Mouse (Mus musculus): ENCODE data around the gene Hs6st3. TPM values are rescaled to one million over a fixed set of nuclear protein-coding genes. Genes with fewer than 3 reads are reported as not detected.

The Hs6st3 gene
- polyA plus RNA-seq, 2 experiments: 0.02 TPM; not detected in 1

DNA sequence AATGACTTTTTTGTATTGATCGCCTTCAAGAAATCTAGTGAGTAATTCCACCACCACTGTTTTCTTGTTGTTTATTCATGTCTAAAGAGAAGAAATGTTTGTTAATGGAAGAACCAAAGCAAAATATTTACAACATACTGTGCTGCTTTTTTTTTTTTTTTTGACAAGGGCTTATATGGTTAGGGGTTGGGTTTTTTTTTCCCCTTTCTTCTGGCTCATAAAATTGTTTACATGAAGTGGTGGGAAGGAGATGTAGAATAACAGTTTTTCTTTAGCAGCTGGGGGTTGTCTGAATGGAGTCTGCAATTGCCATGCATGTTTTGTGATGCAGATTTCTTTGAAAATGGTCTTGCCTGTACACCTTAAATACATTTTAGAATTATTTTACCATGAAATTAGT, 382.9 kb downstream of the Hs6st3 start:
- H3K36me3 ChIP-seq (replicated peaks; ENCODE audit: control insufficient read depth, insufficient read depth, low read depth): no peaks in the 10 kb centered on the region
- TF ChIP-seq EP300 (IDR thresholded peaks at IDR 0.05; ENCODE audit: low read depth) (no peak), CTCF (IDR thresholded peaks at IDR 0.05; ENCODE audit: low read depth) (no peak)
- ATAC-seq (ENCODE audit: insufficient read depth) (no peak), DNase-seq (ENCODE audit: low read depth in 3 of 3, low spot score in 3 of 3) (no peak)
- no peaks in the 10 kb centered on the region for H3K9me3 ChIP-seq (ENCODE audit: control insufficient read depth, low read length)
- no peaks in the 10 kb centered on the region for H3K4me1 ChIP-seq (replicated peaks; ENCODE audit: control insufficient read depth in 2 of 2, insufficient read depth in 2 of 2, low read length in 1 of 2)
- H3K4me2 ChIP-seq (ENCODE audit: low read depth): no peak overlapping the region
- no peaks in the 10 kb centered on the region for H3K27me3 ChIP-seq (ENCODE audit: control insufficient read depth, insufficient read depth, low read length)
- no peak overlapping the region for H3K27ac ChIP-seq
- 67% methylated on average over 1 of the region's 1 CpGs for WGBS (ENCODE audit: insufficient replicate concordance)
- no peak overlapping the region for H3K4me3 ChIP-seq (ENCODE audit: insufficient read depth in 1 of 2, low read depth in 2 of 2, low read length in 2 of 2)
- no peak overlapping the region for H3K9ac ChIP-seq (replicated peaks)

DNA sequence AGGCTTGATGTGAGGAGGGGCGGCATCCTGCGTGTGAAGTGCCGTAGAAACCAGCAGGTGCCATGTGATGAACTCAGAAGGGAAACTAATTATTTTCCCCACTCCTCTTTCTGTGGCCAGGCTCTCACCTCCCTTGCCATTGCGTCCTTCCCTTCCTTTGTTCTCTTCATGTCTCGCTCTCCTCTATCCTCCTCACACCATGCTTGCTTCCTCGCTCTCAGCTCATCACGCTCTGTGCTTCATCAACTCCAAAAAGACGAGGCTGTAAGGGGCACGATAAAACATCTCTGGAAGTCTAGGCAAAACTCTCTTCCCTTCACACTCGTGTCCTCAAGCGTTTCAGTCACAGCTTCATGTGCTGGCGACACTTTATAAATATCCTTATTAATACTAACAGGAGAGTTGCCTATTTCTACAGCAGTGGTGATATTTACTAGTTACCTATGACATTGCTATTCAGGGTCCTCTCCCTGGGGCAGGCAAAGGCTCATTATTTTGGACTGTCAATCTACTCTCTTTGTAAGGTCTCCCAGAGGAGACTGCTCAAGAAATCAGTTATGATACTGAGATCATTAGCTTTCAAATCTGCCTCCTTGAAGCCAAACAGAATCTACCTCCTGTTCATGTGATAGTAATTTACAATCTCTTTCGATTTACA, 394.9 kb downstream of the Hs6st3 start:
- no peak overlapping the region for H3K4me2 ChIP-seq (ENCODE audit: low read depth)
- no peaks in the 10 kb centered on the region for H3K36me3 ChIP-seq (replicated peaks; ENCODE audit: control insufficient read depth, insufficient read depth, low read depth)
- H3K27ac ChIP-seq: no peak overlapping the region
- no peaks in the 10 kb centered on the region for H3K27me3 ChIP-seq (ENCODE audit: control insufficient read depth, insufficient read depth, low read length)
- no peaks in the 10 kb centered on the region for H3K9me3 ChIP-seq (ENCODE audit: control insufficient read depth, low read length)
- no peaks in the 10 kb centered on the region for H3K4me1 ChIP-seq (replicated peaks; ENCODE audit: control insufficient read depth in 2 of 2, insufficient read depth in 2 of 2, low read length in 1 of 2)
- ATAC-seq (ENCODE audit: insufficient read depth) (no peak), DNase-seq (ENCODE audit: low read depth in 3 of 3, low spot score in 3 of 3) (no peak)
- 66% methylated on average over 13 of the region's 13 CpGs for WGBS (ENCODE audit: insufficient replicate concordance)
- H3K4me3 ChIP-seq (ENCODE audit: insufficient read depth in 1 of 2, low read depth in 2 of 2, low read length in 2 of 2): no peak overlapping the region
- TF ChIP-seq CTCF (IDR thresholded peaks at IDR 0.05; ENCODE audit: low read depth): no peak
- TF ChIP-seq EP300 (IDR thresholded peaks at IDR 0.05; ENCODE audit: low read depth): no peak
- no peak overlapping the region for H3K9ac ChIP-seq (replicated peaks)

GRCm38 (mm10) chr14:119540505-119540904, 402.4 kb downstream of the Hs6st3 start:
- ATAC-seq (ENCODE audit: insufficient read depth) (no peak), DNase-seq (ENCODE audit: low read depth in 3 of 3, low spot score in 3 of 3) (no peak)
- no peaks in the 10 kb centered on the region for H3K9me3 ChIP-seq (ENCODE audit: control insufficient read depth, low read length)
- no peak overlapping the region for H3K9ac ChIP-seq (replicated peaks)
- H3K36me3 ChIP-seq (replicated peaks; ENCODE audit: control insufficient read depth, insufficient read depth, low read depth): no peaks in the 10 kb centered on the region
- 48% methylated on average over 5 of the region's 5 CpGs for WGBS (ENCODE audit: insufficient replicate concordance)
- H3K27ac ChIP-seq: no peak overlapping the region
- TF ChIP-seq EP300 (IDR thresholded peaks at IDR 0.05; ENCODE audit: low read depth) (no peak), CTCF (IDR thresholded peaks at IDR 0.05; ENCODE audit: low read depth) (no peak)
- no peak overlapping the region for H3K4me2 ChIP-seq (ENCODE audit: low read depth)
- H3K4me3 ChIP-seq (ENCODE audit: insufficient read depth in 1 of 2, low read depth in 2 of 2, low read length in 2 of 2): no peak overlapping the region
- no peaks in the 10 kb centered on the region for H3K27me3 ChIP-seq (ENCODE audit: control insufficient read depth, insufficient read depth, low read length)
- no peaks in the 10 kb centered on the region for H3K4me1 ChIP-seq (replicated peaks; ENCODE audit: control insufficient read depth in 2 of 2, insufficient read depth in 2 of 2, low read length in 1 of 2)

- H3K4me2 ChIP-seq (ENCODE audit: low read depth): no peak overlapping the region
- H3K9me3 ChIP-seq (ENCODE audit: control insufficient read depth, low read length): no peaks in the 10 kb centered on the region
- no peak for ATAC-seq (ENCODE audit: insufficient read depth)
- WGBS (ENCODE audit: insufficient replicate concordance): 45% methylated on average over 3 of the region's 3 CpGs
- H3K36me3 ChIP-seq (replicated peaks; ENCODE audit: control insufficient read depth, insufficient read depth, low read depth): no peaks in the 10 kb centered on the region
- TF ChIP-seq CTCF (IDR thresholded peaks at IDR 0.05; ENCODE audit: low read depth) (no peak), EP300 (IDR thresholded peaks at IDR 0.05; ENCODE audit: low read depth) (no peak)
- no peak for DNase-seq (ENCODE audit: low read depth in 3 of 3, low spot score in 3 of 3)
- H3K27ac ChIP-seq: no peak overlapping the region
- no peak overlapping the region for H3K4me3 ChIP-seq (ENCODE audit: insufficient read depth in 1 of 2, low read depth in 2 of 2, low read length in 2 of 2)
- no peak overlapping the region for H3K9ac ChIP-seq (replicated peaks)
- no peaks in the 10 kb centered on the region for H3K4me1 ChIP-seq (replicated peaks; ENCODE audit: control insufficient read depth in 2 of 2, insufficient read depth in 2 of 2, low read length in 1 of 2)
- H3K27me3 ChIP-seq (ENCODE audit: control insufficient read depth, insufficient read depth, low read length): no peaks in the 10 kb centered on the region
Observed at GRCm38 (mm10) chr14:119544596-119544995, 406.5 kb downstream of the Hs6st3 start.

DNA sequence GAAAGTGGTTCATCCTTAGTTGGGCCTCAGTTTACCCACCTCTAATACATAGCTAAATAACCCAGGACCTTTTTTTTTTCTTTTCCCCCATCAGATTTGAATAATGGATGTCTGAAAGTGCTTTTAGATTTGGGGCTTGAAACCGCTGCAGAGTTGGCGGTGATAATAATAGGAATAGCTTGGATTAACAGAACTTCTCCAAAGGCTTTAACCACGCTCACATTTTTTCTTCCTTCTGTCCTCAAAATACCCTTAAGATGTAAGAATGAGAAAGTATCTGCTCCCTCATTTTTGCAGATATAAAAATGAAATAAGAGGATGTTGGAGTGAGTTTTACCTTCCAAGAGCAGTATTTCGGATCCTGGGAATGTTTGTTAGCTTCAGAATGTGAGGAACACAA, 420.2 kb downstream of the Hs6st3 start:
- H3K36me3 ChIP-seq (replicated peaks; ENCODE audit: control insufficient read depth, insufficient read depth, low read depth): no peaks in the 10 kb centered on the region

More for the DNA sequence above, 420.2 kb downstream of the Hs6st3 start:
- 62% methylated on average over 4 of the region's 4 CpGs for WGBS (ENCODE audit: insufficient replicate concordance)
- H3K9ac ChIP-seq (replicated peaks): no peak overlapping the region
- no peak overlapping the region for H3K27ac ChIP-seq
- ATAC-seq (ENCODE audit: insufficient read depth) (no peak), DNase-seq (ENCODE audit: low read depth in 3 of 3, low spot score in 3 of 3) (no peak)
- no peaks in the 10 kb centered on the region for H3K4me1 ChIP-seq (replicated peaks; ENCODE audit: control insufficient read depth in 2 of 2, insufficient read depth in 2 of 2, low read length in 1 of 2)
- no peak for TF ChIP-seq EP300 (IDR thresholded peaks at IDR 0.05; ENCODE audit: low read depth)
- no peak for TF ChIP-seq CTCF (IDR thresholded peaks at IDR 0.05; ENCODE audit: low read depth)
- no peak overlapping the region for H3K4me3 ChIP-seq (ENCODE audit: insufficient read depth in 1 of 2, low read depth in 2 of 2, low read length in 2 of 2)
- H3K9me3 ChIP-seq (ENCODE audit: control insufficient read depth, low read length): no peaks in the 10 kb centered on the region
- no peaks in the 10 kb centered on the region for H3K27me3 ChIP-seq (ENCODE audit: control insufficient read depth, insufficient read depth, low read length)
- no peak overlapping the region for H3K4me2 ChIP-seq (ENCODE audit: low read depth)

Measured in liver, embryonic 14.5 days (tissue).